Mouse (Mus musculus) erythroblast, embryonic 14.5 days (primary cell): ENCODE measurements around the gene Kcnc1.

ENCODE experiments used
- GATA1 ChIP-seq: IDR thresholded peaks from 2 replicates; pipeline ENCODE4 v1.6.1; 2012; ENCODE audit warnings: low read length, inconsistent platforms, mixed read lengths
- TAL1 ChIP-seq: IDR thresholded peaks from 3 replicates; pipeline ENCODE4 v1.6.1; 2012; ENCODE audit warnings: low read length, inconsistent platforms, mixed read lengths

- no peak for TF ChIP-seq GATA1
- no peak for TF ChIP-seq TAL1
Observed at GRCm38 (mm10) chr7:46380625-46381024, 15.7 kb upstream of the Kcnc1 start.
